Mouse (Mus musculus): ENCODE data around the gene Cpeb3.
A peak's percentile ranks its signal among the peaks of the same experiment; 100 is the strongest.
"Not testable (repeated sequence)": the region's sequence is repeated elsewhere in the genome, so short reads cannot be mapped to it uniquely, and the experiment has no call there.

Cpeb3 gene

DNA sequence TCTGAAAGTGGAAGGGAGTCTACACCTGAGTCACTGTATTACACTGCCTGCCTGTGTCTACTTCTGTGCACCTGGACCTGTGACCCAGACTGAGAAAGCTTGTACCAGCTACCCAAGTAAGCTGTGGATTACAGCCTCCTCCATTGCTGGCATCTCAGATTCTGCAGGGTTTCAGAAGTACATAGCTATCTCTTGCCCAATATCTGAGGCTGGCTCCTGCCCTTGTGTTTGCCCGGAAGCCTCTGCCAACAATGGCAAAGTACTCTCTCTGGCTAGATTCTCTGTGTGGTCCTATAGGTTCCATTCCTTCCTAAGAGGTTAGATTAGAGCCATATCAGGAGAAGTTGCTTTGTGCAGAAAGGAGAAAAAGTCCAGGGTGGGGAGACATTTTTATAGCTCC lies 129.8 kb downstream of the Cpeb3 start:
- no peak for DNase-seq

DNA sequence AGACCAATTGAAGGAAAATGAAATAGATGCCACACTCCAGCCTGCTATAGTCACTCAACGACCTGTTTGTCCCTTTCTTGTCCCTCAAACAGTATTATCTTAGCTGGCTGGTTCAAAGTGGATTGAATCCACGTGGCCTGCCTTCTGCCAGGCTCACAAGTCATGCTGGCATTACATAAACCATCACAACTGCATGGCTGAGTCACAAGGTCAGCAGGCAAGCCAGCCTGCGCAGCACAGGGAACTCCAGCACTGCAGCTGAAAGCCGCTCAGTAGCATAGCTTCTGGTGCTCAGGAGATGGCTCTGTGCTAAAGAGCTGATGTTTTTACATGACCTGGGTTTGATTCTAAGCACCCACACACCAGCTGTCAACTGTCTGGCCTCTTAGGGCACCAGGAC lies 130.3 kb downstream of the Cpeb3 start:
- DNase-seq, result no peak

DNA sequence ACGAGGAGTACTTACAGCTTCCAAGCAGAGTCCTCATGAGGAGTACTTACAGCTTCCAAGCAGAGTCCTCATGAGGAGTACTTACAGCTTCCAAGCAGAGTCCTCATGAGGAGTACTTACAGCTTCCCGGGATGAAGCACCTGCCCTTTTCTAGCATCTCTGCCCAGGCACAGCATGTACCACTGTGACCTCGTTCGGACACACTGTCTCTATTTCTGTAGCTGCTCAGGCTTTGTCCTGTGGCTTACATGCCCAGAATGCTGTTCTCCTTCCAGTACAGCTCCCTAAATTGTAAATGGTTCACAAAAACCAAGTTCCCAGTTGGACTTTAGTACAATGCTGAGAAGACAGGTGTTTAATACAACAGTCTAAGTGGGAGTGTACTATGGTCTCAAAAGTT lies 131.1 kb downstream of the Cpeb3 start:
- DNase-seq, result not testable (repeated sequence)

DNA sequence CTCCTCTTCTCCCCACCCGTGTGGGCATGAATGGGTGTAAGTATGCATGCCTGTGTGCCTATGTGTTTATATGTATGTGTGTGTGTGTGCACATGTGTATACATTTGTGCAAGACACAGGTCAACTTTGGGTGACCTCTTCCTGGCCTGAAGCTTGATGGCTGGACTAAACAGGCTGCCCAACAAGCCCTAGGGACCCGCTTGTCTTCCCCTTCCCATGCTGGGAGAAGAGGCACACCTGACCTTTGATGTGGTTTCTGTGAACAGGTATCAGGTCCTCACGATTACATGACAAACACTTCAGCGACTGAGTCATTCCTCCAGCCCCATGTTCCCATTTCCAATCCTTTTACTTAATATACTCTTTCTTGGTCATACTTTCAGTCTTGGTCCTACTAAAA lies 131.8 kb downstream of the Cpeb3 start:
- DNase-seq, result no peak

DNA sequence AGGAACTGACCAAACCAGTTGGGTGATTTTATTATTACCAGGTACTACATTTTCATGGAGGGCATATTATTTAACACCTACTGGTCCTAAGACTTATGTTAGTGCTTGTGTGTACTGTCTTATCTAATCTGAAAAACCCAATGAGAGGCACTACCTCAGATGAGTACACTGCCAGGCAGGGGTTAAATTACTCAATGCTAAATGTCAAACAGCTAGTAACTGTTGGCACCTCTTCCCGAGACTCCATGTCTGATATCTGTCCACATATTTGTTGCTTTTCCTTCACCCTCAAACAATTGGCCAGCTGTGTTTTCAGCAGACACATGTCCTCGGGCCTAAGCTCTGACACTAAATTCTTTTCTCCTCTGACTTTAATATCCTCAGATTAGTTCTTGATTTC lies 132.3 kb downstream of the Cpeb3 start:
- no peak for DNase-seq

DNA sequence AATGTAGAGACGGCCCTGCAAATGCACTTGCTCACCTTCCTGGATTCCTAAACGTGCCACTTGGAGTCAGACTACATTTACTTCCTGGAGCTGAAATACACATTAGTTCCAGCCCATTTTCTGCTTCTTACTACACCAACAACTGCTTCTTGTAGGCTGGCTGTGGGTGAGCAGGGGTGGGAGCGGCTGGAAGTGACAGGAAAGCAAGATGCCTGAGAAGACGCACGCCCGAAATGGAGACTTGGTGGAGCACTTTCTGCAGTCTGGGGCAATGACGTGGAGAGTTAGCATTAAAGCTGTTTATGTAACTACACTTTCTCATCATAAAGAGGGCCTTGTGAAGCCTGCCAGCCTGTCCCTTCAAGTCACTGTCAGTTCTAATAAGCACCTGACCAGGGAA lies 132.7 kb downstream of the Cpeb3 start:
- DNase-seq, result no peak

DNA sequence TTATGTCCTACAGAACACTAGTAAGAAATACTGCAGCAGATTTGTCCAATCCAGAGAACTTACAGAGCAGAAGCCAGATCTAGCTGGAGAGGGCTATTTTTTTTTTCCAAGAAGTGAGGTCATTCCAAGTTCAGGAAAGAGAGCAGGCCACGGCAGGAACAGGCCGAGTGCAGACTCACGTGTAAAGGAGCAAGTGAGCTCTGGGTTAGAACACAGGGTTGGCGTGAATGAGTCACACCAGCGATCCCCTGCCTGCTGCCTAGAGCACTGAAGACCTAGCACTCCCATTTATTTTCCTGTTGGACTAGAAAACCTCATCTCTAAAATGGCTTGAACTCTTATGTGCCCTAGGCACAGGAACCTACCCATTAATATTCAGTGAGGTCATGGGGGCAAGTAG lies 133.7 kb downstream of the Cpeb3 start:
- DNase-seq, result no peak

DNA sequence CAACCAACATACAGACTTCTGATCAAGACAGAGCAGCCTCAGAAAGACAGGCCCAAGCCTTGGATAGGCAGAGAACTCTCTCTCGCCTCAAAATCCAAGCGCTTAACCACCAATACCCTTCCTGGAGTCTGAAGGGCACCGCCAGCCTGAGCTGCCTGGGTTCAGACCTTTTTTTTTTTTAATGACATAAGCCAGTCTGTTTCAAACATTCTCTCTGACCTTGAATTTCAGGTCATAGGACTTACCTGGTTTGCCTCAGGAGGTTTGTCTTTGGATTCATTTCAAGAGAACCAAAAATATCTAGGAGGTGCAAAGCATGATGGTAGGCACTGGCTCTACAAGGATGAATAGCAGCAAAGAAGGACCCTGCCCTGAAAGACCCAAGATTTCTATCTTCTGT lies 134.1 kb downstream of the Cpeb3 start:
- no peak for DNase-seq

DNA sequence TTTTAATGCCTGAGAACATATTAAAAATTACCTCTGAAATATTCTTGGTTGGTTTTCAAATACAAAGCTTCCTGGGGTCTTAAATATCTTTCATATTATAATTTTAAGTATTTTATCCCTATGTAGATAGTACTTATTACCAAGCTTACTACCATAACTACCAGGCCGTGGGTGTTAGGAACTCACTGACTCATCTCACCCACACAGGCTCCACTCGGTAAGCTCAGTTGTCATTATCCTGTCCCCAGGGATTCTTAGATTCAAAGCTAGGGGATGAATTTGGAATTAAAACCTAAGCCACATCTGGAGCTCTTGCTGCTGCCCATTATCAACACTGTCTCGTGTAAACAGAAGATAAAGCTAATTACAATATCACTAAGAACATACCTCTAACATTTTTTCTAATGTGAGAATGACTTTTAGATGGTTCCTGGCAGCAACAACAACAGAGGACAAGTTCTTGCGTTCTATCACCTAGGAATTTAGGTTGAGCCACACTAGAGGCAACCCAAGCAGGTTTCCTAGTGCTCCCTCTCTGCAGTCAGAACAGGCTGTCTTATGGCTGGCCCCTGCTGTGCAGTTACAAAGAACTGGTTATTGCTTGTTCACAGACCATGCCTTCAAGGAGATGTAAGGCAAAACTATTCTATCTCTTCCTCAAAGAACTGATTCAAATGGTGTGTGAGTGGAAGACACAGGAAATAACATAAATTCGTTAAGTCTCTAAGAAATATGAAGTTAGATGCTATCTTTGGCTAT lies 135.4 kb downstream of the Cpeb3 start:
- no peak for DNase-seq

DNA sequence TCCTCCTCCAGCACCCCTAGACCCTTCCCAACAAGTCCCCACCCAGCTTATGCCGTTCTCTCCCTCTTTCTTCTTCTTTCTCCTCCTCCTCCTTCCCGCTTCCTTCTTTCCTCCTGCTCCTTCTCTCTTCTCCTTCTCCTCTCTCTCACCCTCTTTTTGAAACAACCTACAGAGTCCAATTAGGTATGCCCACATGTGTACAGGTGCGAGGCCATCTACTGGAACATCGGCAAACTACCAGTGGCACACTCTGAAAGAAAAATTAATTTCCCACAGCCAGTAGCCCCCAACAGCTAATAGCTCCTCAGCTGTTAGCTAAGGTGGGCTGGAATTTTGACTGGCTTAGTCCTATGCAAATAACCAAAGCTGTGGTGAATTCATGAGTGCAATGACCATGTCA lies 139.2 kb downstream of the Cpeb3 start:
- no peak for DNase-seq

DNA sequence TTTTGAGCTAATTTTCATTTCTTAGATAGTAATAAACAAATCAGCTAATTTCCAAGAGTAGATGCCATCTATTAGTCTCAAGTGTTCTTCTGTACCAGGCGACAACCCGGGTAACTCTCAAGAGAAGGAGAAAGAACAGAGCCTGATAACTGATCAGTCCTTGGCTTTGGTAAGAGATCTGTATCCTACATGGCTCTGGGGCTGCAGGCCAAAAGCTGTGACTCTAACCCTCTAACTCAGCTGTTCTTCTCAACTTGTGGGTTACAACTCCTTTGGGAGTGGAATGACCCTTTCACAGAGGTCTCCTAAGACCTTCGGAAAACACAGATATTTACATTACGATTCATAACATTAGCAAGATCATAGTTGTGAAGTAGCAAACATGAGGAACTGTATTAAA lies 148.3 kb downstream of the Cpeb3 start:
- DNase-seq, result no peak

DNA sequence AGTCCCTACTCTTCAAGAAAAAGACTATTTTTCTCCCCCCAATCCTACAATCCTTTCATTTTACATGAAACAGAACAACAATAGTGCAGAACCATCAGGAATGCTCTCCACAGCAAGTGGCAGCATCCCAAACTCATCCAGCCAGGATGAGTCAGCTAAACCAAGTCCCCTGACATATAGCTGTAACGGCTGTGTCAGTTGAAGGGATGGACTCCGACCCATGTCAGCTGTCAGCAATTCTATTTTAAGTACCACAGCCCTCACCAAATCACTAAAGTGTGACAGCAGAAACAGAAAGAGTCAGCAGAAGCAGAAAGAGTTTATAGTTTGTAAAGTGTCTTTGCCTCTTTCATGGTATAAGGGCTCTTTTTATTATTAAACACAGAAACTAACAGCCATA lies 148.8 kb downstream of the Cpeb3 start:
- DNase-seq, result no peak

DNA sequence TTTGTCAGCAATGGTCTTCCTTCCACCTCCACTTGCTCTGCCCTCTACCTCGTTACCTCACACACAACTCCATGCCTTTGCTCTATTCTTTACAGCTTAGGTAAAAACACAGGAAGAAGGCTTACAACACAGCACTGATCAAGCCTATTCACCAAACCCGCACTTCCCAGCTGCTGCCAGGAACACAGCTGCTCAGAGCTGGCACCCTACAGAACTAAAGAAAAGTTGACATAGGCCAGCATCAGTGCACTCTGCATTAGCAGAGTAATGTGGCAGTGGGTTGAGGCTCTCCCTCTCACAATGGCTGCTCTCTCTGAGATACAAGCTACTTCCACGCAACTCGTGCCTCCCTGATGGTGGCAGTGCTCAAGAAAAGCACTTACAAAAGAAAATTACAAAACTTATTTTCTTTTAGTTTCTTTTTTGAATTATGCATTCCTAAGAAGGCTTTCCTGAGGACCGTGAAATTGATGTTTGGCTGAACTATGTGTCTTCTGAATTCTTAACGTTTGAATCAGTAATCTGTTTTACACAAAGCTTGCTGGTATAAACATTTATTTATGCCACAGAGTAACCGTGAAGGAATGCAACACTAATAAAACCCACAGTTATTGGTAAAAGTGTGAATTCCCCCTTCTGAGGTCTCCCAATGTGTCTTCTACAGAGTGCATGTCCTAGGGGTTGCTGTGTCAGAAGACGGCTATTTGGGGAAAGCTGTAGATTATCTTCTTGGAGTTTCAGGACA lies 151.1 kb downstream of the Cpeb3 start:
- DNase-seq, result no peak

DNA sequence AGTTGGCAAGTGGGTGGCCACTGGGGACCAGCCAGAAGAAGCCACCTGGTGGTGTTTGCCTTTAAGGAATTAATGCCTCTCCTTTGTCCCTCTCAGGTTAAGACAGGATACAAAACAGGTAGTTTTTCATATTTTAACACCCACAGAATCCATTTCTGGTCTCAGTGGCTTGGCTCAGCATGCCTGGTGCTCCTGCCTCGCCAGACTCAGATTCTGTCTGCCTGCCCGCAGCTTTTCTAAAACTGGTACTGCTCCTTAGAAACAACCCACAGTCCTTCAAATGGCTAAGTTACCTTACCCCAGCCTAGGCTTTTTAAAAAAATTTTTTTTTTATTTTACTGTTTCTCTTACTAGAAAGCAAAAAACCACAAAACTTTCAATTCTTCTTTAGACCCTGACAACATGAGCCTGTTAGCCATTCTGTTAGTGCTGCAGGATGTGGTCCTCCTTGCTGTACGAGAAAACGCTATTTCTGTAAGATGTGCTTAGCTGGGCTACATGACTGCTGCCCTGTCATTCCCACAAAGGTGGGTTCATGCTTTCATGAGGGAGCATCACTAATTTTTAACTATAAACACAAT lies 152.3 kb downstream of the Cpeb3 start:
- no peak for DNase-seq

DNA sequence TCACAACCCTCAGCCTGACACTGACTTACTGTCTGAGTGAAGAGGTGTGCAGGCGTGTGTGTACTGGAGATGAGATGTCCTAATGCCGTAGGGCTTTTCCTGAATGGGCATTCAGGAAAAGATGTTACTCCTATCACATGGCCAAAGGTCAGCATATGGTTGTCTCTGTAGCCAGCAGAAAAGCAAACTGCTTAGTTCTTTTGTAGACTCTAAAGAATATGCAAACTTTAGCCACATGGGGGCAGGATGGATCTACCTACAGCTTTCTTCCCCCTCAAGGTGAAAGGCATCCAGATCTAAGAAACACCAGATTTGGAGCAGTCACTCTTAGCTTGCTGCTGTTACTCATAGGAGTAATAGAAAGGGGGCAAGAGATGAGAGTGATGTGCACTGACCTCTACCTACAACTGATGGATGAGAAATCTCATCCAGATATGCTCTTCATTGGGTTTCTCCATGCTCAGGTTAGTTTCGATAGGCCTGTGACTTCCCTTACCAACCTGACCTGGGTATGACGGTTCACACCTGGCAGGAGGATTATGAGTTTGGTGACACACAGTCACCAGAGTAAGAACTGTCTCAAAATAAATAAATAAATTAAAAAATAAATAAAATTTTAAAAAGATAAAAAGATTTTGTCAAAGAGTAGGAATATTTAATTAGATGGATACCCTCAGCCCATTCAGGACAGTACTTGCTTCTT lies 157.6 kb downstream of the Cpeb3 start:
- DNase-seq, result peak in 1 of 2 experiments; percentile 33

DNA sequence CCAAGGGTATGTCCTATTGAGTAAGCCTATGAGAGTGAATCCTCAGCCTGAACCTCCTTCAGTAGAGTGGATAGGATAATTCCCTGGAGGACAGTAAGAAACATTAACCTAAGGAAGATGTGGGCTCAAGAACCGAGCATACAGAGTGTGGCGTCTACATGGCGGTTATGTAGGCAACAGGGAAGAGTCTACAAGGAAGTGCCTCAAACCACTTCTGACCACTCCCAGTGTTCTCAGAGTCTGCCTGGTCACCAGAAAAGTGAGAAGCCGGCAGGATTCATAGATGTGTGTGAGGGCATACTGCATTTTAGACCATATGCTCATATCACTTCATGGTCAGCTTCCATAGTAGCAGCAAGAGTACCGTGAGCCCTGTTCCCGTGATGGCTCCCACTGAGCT lies 159.9 kb downstream of the Cpeb3 start:
- no peak for DNase-seq

DNA sequence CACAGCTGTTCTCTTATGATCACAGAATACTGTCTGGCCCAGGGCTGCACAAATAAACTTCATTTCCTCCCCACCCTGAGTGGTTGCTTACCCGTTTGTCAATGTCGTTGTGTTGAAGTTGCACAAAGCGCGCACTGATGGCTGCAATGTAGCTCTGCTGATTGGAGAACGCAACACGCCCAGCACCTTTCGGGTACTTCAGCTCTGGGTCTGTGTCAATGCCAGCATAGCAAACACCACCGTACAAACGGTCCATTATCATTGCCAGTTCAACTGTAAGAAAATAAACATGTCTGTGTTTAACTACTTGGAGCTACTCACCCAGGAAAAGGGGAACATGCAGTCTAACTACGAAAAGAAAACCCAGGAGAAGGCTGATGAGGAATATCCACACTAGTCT lies 164.0 kb downstream of the Cpeb3 start:
- no peak for DNase-seq

DNA sequence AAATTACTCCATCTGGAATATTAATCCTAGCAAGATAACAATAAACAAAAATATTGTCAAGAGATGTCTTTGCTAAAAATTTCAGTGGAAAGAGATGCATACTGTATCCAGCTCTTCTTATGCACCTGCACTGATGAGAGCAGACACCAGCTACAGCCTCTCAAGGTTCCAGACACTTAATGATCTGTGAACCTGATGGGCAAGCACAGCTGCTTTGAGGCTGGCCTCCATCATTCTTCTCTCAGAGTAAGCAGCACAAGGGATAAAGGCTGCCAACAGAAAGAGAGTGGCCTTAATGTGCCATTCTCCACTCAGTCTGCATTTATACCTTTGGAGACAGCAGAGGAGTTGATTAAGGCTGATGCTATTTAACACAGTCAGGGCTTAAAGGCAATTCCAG lies 167.5 kb downstream of the Cpeb3 start:
- DNase-seq, result no peak

DNA sequence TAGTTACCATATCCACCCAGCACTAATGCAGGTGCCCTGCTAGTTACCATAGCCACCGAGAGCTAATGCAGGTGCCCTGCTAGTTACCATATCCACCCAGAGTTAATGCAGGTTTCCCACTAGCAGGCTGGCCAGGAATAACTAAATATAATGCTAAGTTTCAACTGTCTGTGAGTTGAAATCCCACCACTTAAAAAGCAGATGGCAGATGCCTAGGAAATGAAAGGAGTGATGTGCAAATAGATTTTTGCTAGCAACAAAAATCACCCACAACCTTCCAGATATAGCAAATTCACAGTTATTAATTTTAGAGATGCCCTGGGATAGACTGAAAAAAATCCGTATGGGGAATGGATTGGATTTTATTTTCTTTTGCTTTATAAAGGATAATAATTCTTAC lies 176.0 kb downstream of the Cpeb3 start:
- no peak for DNase-seq

DNA sequence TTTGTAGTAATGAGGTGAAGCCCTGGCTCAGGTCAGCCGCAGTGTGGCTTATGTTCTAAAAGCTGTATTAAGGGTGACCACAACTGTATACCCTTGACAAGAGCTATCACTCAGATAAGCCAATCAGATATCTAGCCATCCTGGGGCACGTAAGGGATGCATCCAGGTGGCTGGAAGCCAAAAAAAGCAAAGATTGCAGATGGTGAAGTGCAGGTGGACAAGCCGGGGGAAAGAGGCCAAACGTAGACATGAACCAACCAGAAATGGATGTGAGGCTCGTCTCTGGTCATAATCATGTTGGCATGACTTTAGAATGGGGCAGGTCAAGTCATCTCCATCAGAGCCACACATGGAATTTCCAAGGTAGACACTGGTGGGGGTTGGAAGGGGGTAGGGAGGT lies 177.0 kb downstream of the Cpeb3 start:
- DNase-seq, result no peak

DNA sequence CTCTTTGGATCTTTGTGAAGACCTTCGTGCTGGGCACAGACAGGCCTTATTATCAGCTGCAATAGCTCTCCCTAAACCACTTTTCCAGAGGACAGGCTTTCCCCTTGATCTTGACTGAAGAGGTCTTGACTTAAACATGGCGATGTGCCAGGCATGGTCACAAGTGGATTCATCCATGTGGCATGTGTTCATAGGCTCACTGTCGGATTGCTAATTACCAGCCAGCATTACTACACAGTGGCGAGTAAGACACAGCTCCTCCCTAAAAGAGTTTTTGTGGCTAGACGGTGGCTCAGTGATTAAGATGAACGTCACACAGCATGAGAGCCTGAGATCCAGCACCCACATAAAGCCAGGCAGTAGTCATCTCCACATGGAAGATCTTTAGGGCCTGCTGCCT lies 178.6 kb downstream of the Cpeb3 start:
- no peak for DNase-seq

DNA sequence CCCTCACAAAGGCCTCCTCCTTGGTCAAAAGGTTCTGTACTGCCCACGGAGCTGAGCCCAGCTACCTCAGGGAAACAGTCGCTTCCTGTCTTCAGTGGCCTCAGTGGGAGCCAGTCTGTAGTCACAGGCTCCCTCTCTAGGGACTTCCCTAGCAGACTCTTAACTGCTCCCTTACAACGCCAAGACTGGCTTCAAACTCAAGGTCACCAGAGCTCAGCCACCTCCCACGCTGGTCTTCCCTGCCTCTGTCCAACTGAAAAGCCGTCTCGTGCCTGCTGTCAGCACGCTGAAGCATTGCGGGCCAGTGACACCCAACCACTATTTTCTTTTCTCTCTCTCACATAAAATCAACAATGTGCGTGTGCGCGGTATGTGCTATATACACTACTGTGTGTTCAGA lies 182.0 kb downstream of the Cpeb3 start:
- DNase-seq, result no peak

DNA sequence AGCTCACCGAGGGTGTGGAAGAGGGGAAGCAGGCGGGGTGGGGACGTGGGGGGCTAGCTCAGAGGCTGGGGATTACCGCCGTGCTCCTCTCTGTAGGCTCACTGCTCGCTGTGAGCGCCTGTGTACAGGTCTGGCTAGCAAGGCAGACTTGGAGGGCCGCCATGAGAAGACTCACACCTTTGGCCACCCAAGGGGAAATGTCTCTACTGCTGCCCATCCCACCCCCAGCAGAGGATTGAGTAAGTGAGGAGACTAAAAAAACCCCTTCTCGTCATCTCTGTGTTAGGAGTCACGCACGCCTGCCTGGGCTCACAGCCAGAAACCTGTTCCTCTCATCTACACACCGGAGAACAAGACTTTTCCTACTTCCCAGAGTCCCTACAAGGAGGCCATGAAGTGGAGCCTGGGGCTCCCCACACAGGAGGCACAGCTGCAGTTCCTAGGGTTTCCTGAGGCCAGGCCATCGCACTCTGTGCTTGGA lies 182.5 kb downstream of the Cpeb3 start:
- no peak for DNase-seq

DNA sequence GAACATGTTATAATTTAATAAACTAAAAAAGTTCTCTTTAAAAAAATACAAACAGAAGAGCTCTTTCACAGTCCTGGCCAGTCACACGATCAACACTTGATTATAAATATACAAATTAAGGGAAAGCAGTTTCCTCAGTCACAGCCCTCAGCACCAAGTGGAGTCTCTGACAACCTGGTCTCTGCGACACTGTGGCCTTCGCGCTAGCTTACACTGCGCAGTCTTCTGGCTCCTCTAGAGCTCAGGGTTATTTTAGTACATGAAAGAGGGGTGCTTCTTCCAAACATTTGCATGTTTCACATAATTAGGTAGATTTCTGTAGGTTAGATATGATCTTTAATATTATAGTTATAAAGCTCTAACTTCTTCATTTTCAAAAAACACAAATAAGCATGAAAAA lies 186.3 kb downstream of the Cpeb3 start:
- DNase-seq, result no peak
